Mouse (Mus musculus) cerebellum, adult 2 months (tissue): ENCODE measurements around the gene Rdh1. TPM values are rescaled to one million over a fixed set of nuclear protein-coding genes. Genes with fewer than 3 reads are reported as not detected.
A peak's percentile ranks its signal among the peaks of the same experiment; 100 is the strongest.

ENCODE experiments used
- DNase-seq, 2 experiments: peaks; one replicate each; pipeline ENCODE4 v3.0.0; 2021
- H3K27ac ChIP-seq: fragments of 200-500 bp; 2 replicates; pipeline ENCODE4 v1.5.1; 2012; ENCODE audit warnings: low read length, control low read depth, inconsistent platforms; ENCODE audit not compliant: insufficient read depth
- H3K27me3 ChIP-seq: fragments of 200-500 bp; 2 replicates; pipeline ENCODE4 v1.6.1; 2012; ENCODE audit warnings: inconsistent platforms, mild to moderate bottlenecking, low read length, moderate library complexity; ENCODE audit not compliant: control insufficient read depth, insufficient read depth
- H3K4me1 ChIP-seq: fragments of 200-500 bp; 2 replicates; pipeline ENCODE4 v1.6.1; 2011; ENCODE audit warnings: low read length; ENCODE audit not compliant: control insufficient read depth, insufficient read depth
- H3K4me3 ChIP-seq: fragments of 200-500 bp; replicated peaks from 2 replicates; pipeline ENCODE3; 2011; ENCODE audit warnings: mild to moderate bottlenecking, low read depth, low read length, control low read depth; ENCODE audit not compliant: insufficient read depth
- CTCF ChIP-seq: fragments of 200-500 bp; IDR thresholded peaks from 2 replicates; pipeline ENCODE4 v1.5.1; 2011; ENCODE audit warnings: low read depth, mild to moderate bottlenecking, control low read depth, low read length, moderate library complexity, borderline replicate concordance; ENCODE audit not compliant: insufficient read depth
- POLR2A ChIP-seq: fragments of 200-500 bp; IDR thresholded peaks from 2 replicates; pipeline ENCODE4 v1.6.1; 2011; ENCODE audit warnings: low read length, control low read depth, borderline replicate concordance; ENCODE audit not compliant: insufficient read depth
- WGBS: fragments of 180-500 bp; shearing (Covaris S2); methylation state at CpG from one replicate; pipeline ENCODE4 v1.1.7; 2018; 5-methylcytosine and 5-hydroxymethylcytosine counted together
- polyA plus RNA-seq: library from polyadenylated mRNA; depleted of rRNA; stranded (reverse); fragments of >200 nt; gene quantifications from 2 replicates; pipeline ENCODE4 v1.2.3, GENCODE M21; 2012

Gene Rdh1
- polyA plus RNA-seq, 1 experiment, result 0.15 TPM

GRCm38 (mm10) chr10:127739661-127740161 is 19.8 kb upstream of the Rdh1 start:
- Histone ChIP-seq H3K27me3 (no peaks in the 10 kb centered on the region), H3K4me1 (no peaks in the 10 kb centered on the region; the same call in 1 of the 2 replicates), H3K4me3 (peak overlapping the region; percentile 79), H3K27ac (peak overlapping the region; percentile 56; the same call in 1 of the 2 replicates)
- WGBS, result 2% methylated on average over 54 of the region's 55 CpGs
- TF ChIP-seq POLR2A (no peak), CTCF (no peak)
- DNase-seq, result no peak

GRCm38 (mm10) chr10:127744661-127745060 is 14.9 kb upstream of the Rdh1 start:
- peak; percentile 14 to 39 for DNase-seq

DNA sequence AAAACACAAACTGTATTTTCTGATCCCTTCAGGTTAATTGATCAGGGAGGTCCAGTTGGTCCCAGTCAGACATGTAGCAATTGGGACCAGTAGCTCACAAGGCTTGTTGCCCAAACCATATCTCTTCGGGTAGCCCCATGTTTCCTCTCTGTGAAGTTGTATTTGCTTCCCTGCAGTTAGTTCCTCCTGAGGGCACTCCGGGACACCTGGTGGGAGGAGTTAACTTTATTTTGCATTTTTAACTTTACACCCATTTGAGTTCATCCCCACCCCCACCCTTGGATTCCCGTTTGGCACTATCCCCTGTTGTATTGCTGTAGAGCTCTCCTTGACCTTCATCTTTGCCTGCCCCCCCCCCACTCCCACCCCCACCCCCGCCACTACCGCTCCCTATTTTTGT is 13.6 kb upstream of the Rdh1 start:
- TF ChIP-seq CTCF (no peak), POLR2A (no peak)
- DNase-seq, result no peak
- WGBS, result 80% methylated on average over 5 of the region's 5 CpGs
- Histone ChIP-seq H3K4me3 (no peak overlapping the region), H3K4me1 (no peaks in the 10 kb centered on the region; the same call in 1 of the 2 replicates), H3K27me3 (no peaks in the 10 kb centered on the region), H3K27ac (no peak overlapping the region)

More at GRCm38 (mm10) chr10:127744661-127745060, 14.9 kb upstream of the Rdh1 start:
- H3K27ac ChIP-seq, result no peak overlapping the region
- H3K4me3 ChIP-seq, result no peak overlapping the region
- H3K4me1 ChIP-seq, result no peaks in the 10 kb centered on the region; the same call in 1 of the 2 replicates
- no peaks in the 10 kb centered on the region for H3K27me3 ChIP-seq
- TF ChIP-seq POLR2A, result no peak
- peak; percentile 38; the same call in 1 of the 2 replicates for TF ChIP-seq CTCF
- 66% methylated on average over 5 of the region's 5 CpGs for WGBS

GRCm38 (mm10) chr10:127747254-127747653 is 12.3 kb upstream of the Rdh1 start:
- Histone ChIP-seq H3K27ac (no peak overlapping the region), H3K27me3 (no peaks in the 10 kb centered on the region), H3K4me1 (no peaks in the 10 kb centered on the region; the same call in 1 of the 2 replicates), H3K4me3 (no peak overlapping the region)
- WGBS, result 93% methylated on average over 8 of the region's 8 CpGs
- no peak for TF ChIP-seq CTCF
- TF ChIP-seq POLR2A, result no peak
- DNase-seq, result no peak

- Histone ChIP-seq H3K27me3 (no peaks in the 10 kb centered on the region), H3K4me3 (no peak overlapping the region), H3K27ac (no peak overlapping the region), H3K4me1 (no peaks in the 10 kb centered on the region)
- DNase-seq, result no peak
- TF ChIP-seq CTCF (no peak), POLR2A (no peak)
- 34% methylated on average over 8 of the region's 8 CpGs for WGBS
Observed at GRCm38 (mm10) chr10:127748847-127749612, 10.5 kb upstream of the Rdh1 start.

DNA sequence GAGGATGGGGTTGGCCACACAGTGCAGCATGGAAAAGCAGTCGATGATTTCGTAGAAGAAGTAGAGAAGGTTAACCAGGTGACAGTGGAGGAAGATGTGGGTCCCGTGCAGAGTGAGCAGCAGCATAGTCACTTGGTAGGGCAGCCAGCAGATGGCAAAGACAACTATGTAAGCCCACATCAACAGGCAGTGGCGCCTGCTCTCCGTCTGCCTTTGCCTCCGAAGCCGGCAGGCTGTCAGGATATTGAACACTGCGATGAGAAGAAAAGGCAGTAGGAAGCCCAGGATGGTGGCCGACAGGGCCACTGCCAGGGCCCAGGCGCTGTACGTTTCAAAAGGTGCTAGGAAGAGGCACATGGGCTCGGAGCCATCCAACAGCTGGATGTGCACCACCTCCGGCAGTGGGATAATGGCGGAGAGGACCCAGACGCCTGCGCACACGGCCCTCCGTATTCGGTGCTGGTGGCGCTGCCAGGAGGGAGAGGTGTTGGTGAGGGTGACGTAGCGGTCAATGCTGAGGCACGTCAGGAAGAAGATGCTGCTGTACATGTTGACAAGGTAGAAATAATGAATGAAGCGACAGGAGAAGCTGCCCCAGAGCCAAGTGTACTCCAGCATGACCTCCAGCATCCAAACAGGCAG is 9.3 kb upstream of the Rdh1 start:
- DNase-seq, result peak; percentile 33 to 39
- H3K27ac ChIP-seq, result no peak overlapping the region
- H3K27me3 ChIP-seq, result no peaks in the 10 kb centered on the region
- H3K4me3 ChIP-seq, result peak overlapping the region; percentile 37
- H3K4me1 ChIP-seq, result no peaks in the 10 kb centered on the region
- TF ChIP-seq CTCF, result no peak
- TF ChIP-seq POLR2A, result no peak
- 54% methylated on average over 24 of the region's 24 CpGs for WGBS

- DNase-seq, result no peak
- H3K27ac ChIP-seq, result no peak within 1 kb of the TSS
- peak within 1 kb of the TSS; percentile 23 for H3K4me3 ChIP-seq
- H3K4me1 ChIP-seq, result no peaks in the 10 kb centered on the region
- no peak for TF ChIP-seq POLR2A
- no peak for TF ChIP-seq CTCF
- H3K27me3 ChIP-seq, result no peaks in the 10 kb centered on the region
- 71% methylated on average over 8 of the region's 8 CpGs for WGBS
Observed at GRCm38 (mm10) chr10:127751548-127751947, 8.0 kb upstream of the Rdh1 start, which contains the start of gene Gpr182. Gene Gpr182, minus strand, starts transcription at chr10:127751732.

DNA sequence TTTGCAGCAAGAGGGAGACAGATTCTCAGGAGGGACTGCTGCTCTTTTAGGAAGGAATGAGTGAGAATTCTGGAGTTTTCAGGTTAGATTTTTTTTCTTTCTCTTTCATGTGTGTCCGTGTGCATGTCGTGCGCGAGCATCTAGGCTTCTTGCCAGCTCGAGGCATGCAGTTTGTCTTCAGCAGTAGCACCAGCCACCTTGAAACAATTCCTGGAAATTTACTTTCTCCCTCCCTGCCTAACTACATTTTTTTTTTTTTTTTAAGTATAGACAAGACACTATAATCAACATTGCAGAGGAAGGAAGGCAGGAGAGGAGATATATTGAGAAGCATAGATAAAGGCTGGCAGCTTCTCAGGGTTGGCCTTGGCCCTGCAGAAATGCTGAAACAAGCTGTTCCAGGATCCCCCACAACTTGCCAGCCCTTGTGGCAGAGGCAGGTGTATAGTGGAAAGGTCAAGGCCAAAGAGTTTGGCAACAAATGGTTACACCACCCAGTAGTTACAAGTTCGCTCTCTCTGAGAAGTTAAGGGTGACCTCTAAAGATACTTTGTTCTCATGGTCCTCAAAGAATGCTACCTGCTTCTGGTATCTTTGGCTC is 4.9 kb upstream of the Rdh1 start:
- no peaks in the 10 kb centered on the region for H3K4me1 ChIP-seq
- no peak overlapping the region for H3K27ac ChIP-seq
- H3K4me3 ChIP-seq, result no peak overlapping the region
- no peaks in the 10 kb centered on the region for H3K27me3 ChIP-seq
- TF ChIP-seq POLR2A, result no peak
- no peak for TF ChIP-seq CTCF
- DNase-seq, result no peak
- 47% methylated on average over 6 of the region's 6 CpGs for WGBS
